In the genomic region with DNA sequence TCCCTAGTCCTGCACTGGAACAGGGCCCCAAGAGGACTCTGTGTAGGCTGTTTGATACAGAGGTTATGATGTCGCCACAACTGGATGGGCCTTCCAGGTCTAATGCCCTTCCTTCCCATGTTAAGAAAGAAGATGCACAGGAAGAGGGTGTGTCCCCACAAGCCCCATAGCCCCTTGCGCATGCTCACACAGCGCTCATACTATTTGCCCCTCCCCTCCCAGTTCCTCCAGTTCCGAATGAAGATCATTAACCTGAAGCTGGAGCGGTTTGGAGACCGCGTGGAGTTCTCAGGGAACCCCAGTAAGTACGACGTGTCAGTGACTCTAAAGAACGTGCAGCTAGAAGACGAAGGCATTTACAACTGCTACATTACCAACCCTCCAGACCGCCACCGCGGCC, we compare ENCODE assay signal across 34 mouse cellular contexts. TPM values are rescaled to one million over a fixed set of nuclear protein-coding genes. Genes with fewer than 3 reads are reported as not detected.
DNase-seq lines count a peak whose midpoint lies in the region; TF ChIP-seq lines count a peak whose summit lies in the region.
"Had no signal": no experiment of that assay in that cellular context is flagged by ENCODE, and none has a peak within 500 bp of the region (broad histone marks: within the 10 kb centered on the region; RNA-seq: fewer than 3 reads in every experiment).

No protein-coding gene starts in this region.

- 82% methylated on average over 14 of the region's 14 CpGs for WGBS in bone marrow, adult 2 months

- no peaks in the 10 kb centered on the region for H3K27me3 ChIP-seq in testis, adult 2 months (ENCODE audit: control insufficient read depth, insufficient read depth, low read length)
- H3K27me3 ChIP-seq: embryonic facial prominence, embryonic 15.5 days had no signal

- no peak for DNase-seq in testis, postnatal 10 days (ENCODE audit: low spot score)
- DNase-seq in MEL-GATA-1-ER (ENCODE audit: extremely low read depth, low read depth): peak; percentile 67
- no peak for DNase-seq in heart, postnatal 14 days
- DNase-seq in layer of hippocampus, postnatal 25 days (ENCODE audit: extremely low spot score in 1 of 2, low spot score in 1 of 2): no peak
- DNase-seq: adrenal gland, adult 8-10 months; adrenal gland, postnatal 25 days; B cell, adult 2 months; cerebellum, adult 11 months; cerebellum, adult 2 months; cerebellum, adult 9-11 months; cerebellum, postnatal 25 days; forebrain, postnatal 0 days; gastrocnemius, adult 2 months; gastrocnemius, postnatal 14 days; heart, adult 11 months; heart, postnatal 36 days; kidney, adult 11 months had no signal

- no peak for TF ChIP-seq POLR2A in testis, adult 2 months (IDR thresholded peaks at IDR 0.05; ENCODE audit: control insufficient read depth, low read depth, low read length)
- TF ChIP-seq POLR2A in bone marrow, adult 2 months (IDR thresholded peaks at IDR 0.05; ENCODE audit: borderline replicate concordance, control insufficient read depth, low read depth, low read length): no peak

- no peak overlapping the region for H3K27ac ChIP-seq in testis, adult 2 months (ENCODE audit: control insufficient read depth, insufficient read depth, low read depth, low read length)
- H3K27ac ChIP-seq in bone marrow, adult 2 months (ENCODE audit: control insufficient read depth, insufficient read depth, low read depth, low read length, poor library complexity): no peak overlapping the region
- H3K27ac ChIP-seq: embryonic facial prominence, embryonic 12.5 days; embryonic facial prominence, embryonic 15.5 days; hindbrain, embryonic 10.5 days; hindbrain, embryonic 13.5 days; intestine, embryonic 15.5 days had no signal

- H3K4me1 ChIP-seq in testis, adult 2 months (ENCODE audit: control insufficient read depth, insufficient read depth, low read length): peaks cover 23% of the 10 kb centered on the region
- peaks cover 3% of the 10 kb centered on the region for H3K4me1 ChIP-seq in bone marrow, adult 2 months (ENCODE audit: control insufficient read depth, insufficient read depth, low read length)

- no peaks in the 10 kb centered on the region for H3K36me3 ChIP-seq in testis, adult 2 months (ENCODE audit: control insufficient read depth, insufficient read depth, low read length)
- H3K36me3 ChIP-seq: embryonic facial prominence, embryonic 15.5 days; intestine, embryonic 15.5 days had no signal

- H3K4me3 ChIP-seq in testis, adult 2 months (ENCODE audit: control insufficient read depth, low read depth, low read length): peak overlapping the region; percentile 1; the same call in 1 of the 2 replicates
- peak overlapping the region; percentile 3 for H3K4me3 ChIP-seq in bone marrow, adult 2 months (replicated peaks; ENCODE audit: control insufficient read depth, low read depth, low read length)
- H3K4me3 ChIP-seq: embryonic facial prominence, embryonic 12.5 days; embryonic facial prominence, embryonic 15.5 days; gastrocnemius, adult 2 months; hindbrain, embryonic 10.5 days; hindbrain, embryonic 13.5 days; intestine, embryonic 15.5 days had no signal

- no peak for TF ChIP-seq CTCF in testis, adult 2 months (IDR thresholded peaks at IDR 0.05; ENCODE audit: control insufficient read depth, insufficient read depth, insufficient replicate concordance, low read depth, low read length)
- TF ChIP-seq CTCF in bone marrow, adult 2 months (IDR thresholded peaks at IDR 0.05; ENCODE audit: control insufficient read depth, insufficient read depth, low read length): no peak

- intact Hi-C loops in heart, postnatal 14 days (cut with DNase I): no loop called here

RNA-seq across cellular contexts. Expression of a gene that starts 7.6 kb away (rescaled TPM):
- polyA plus RNA-seq in testis, adult 2 months (2012; rRNA removed): 0.31 and 0.48 TPM in 2 replicates
- 0.37 and 0.41 TPM in 2 replicates for polyA plus RNA-seq in bone marrow, adult 2 months (2011; ENCODE audit: insufficient read depth, insufficient read length, low replicate concordance, missing spikeins)
- total RNA-seq in heart, postnatal 14 days (2021): 1 to 10 TPM; 1.2 to 1.4 TPM
- total RNA-seq in layer of hippocampus, postnatal 25 days (2021): 100 to 1,000 TPM; 243 to 261 TPM
- total RNA-seq: common myeloid progenitor, adult 5-6 weeks had no signal
- polyA plus RNA-seq: Patski had no signal

RNA-seq across cellular contexts. Expression of a gene that starts 13.0 kb away (rescaled TPM):
- polyA plus RNA-seq in testis, adult 2 months (2012; rRNA removed): 0.02 and 0.04 TPM in 2 replicates
- polyA plus RNA-seq in bone marrow, adult 2 months (2011; ENCODE audit: insufficient read depth, insufficient read length, low replicate concordance, missing spikeins): 0.60 TPM in 1 of 2 replicates, not detected in the other
- 1 to 10 TPM; 1.3 to 1.7 TPM for total RNA-seq in heart, postnatal 14 days (2021)
- 10 to 100 TPM; 11.0 to 12.3 TPM for total RNA-seq in layer of hippocampus, postnatal 25 days (2021)
- total RNA-seq: common myeloid progenitor, adult 5-6 weeks had no signal
- polyA plus RNA-seq: activated CD4-positive, CD25-positive, alpha-beta regulatory T cell, adult 4 months; heart, embryonic 14.5 days; Patski had no signal

RNA-seq across cellular contexts. Expression of a gene that starts 46.2 kb away (rescaled TPM):
- not detected in 2 replicates for polyA plus RNA-seq in testis, adult 2 months (2012; rRNA removed)
- polyA plus RNA-seq in bone marrow, adult 2 months (2011; ENCODE audit: insufficient read depth, insufficient read length, low replicate concordance, missing spikeins): 7.6 and 25.9 TPM in 2 replicates
- under 1 TPM; 0.19 to 0.59 TPM for total RNA-seq in heart, postnatal 14 days (2021)
- under 1 TPM in 1 of 2 experiments, not detected in 1; 0.32 TPM for total RNA-seq in layer of hippocampus, postnatal 25 days (2021)
- total RNA-seq: forebrain, postnatal 0 days; heart, adult 8-10 months had no signal
- polyA plus RNA-seq: forebrain, embryonic 11.5 days; Patski had no signal

RNA-seq across cellular contexts. Expression of a gene that starts 56.6 kb away (rescaled TPM):
- 0.38 and 0.69 TPM in 2 replicates for polyA plus RNA-seq in testis, adult 2 months (2012; rRNA removed)
- not detected in 2 replicates for polyA plus RNA-seq in bone marrow, adult 2 months (2011; ENCODE audit: insufficient read depth, insufficient read length, low replicate concordance, missing spikeins)
- not detected for total RNA-seq in heart, postnatal 14 days (2021)
- total RNA-seq in layer of hippocampus, postnatal 25 days (2021): under 1 TPM; 0.47 to 0.56 TPM
- total RNA-seq: adrenal gland, postnatal 25 days; common myeloid progenitor, adult 5-6 weeks; heart, adult 8-10 months; heart, postnatal 36 days had no signal
- polyA plus RNA-seq: forebrain, embryonic 11.5 days; forebrain, embryonic 14.5 days; heart, embryonic 11.5 days; heart, embryonic 14.5 days; heart, postnatal 0 days; hindbrain, embryonic 10.5 days; hindbrain, embryonic 16.5 days; Patski had no signal

Comparison
In these comparisons a context has a peak if more than half of its experiments do, and no peak if none do; other contexts are left out.
1. RNA of a gene that starts 7.6 kb away (total RNA-seq): 243 to 261 TPM in layer of hippocampus, postnatal 25 days; 1.2 to 1.4 TPM in heart, postnatal 14 days; every median in the first group is over 100 times any median in the second.
2. RNA of a gene that starts 13.0 kb away (total RNA-seq): 11.0 to 12.3 TPM in layer of hippocampus, postnatal 25 days; 1.3 to 1.7 TPM in heart, postnatal 14 days; every median in the first group is over 4 times any median in the second.